Comparison of ENCODE assay signal across 9 mouse cellular contexts in the genomic region with DNA sequence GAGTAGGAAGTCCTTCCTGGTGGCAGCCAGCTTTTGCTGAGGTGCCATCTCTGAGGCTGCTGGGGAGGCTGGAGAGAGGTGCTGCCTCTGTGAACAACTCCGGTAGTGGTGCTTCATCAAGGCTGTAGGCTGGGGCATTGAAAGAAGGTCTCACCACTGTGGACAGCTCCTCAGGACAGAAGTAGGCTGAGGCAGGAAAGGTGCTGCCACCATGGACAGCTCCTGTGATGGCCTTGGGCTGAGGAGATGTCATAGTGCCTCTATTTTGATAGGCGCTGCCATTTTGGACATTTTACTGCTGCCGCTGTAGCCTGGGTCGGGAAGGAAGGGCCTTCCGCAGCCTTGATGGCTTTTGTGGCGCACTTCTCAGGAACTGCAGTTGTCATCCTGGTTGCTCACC. TPM values are rescaled to one million over a fixed set of nuclear protein-coding genes. Genes with fewer than 3 reads are reported as not detected.
DNase-seq lines count a peak whose midpoint lies in the region; ATAC-seq and TF ChIP-seq lines count a peak whose summit lies in the region.
"Had no signal": no experiment of that assay in that cellular context is flagged by ENCODE, and none has a peak within 500 bp of the region (broad histone marks: within the 10 kb centered on the region; RNA-seq: fewer than 3 reads in every experiment).

No protein-coding gene starts in this region.

- intact Hi-C loops in gastrocnemius, adult 2 months (cut with DNase I): loop anchor here (5.0 kb wide), 1 partner anchor 156 kb away; no protein-coding TSS in a partner anchor

- peaks cover 6% of the 10 kb centered on the region for H3K4me1 ChIP-seq in kidney, embryonic 16.5 days (ENCODE audit: insufficient read depth, low read length)
- H3K4me1 ChIP-seq in embryonic facial prominence, embryonic 13.5 days: peaks cover 17% of the 10 kb centered on the region
- H3K4me1 ChIP-seq in limb, embryonic 11.5 days (ENCODE audit: control insufficient read depth, insufficient read depth, low read length): peaks cover 9% of the 10 kb centered on the region; the same call in 1 of the 2 replicates

- no peak for TF ChIP-seq CTCF in gastrocnemius, adult 2 months (IDR thresholded peaks at IDR 0.05)
- no peak for TF ChIP-seq CTCF in layer of hippocampus, adult 2 months (conservative IDR thresholded peaks at IDR 0.05)

- peak overlapping the region; percentile 95; the same call in 1 of the 2 replicates for H3K4me2 ChIP-seq in kidney, embryonic 16.5 days (replicated peaks; ENCODE audit: low read depth, low read length)
- H3K4me2 ChIP-seq in embryonic facial prominence, embryonic 13.5 days: peak overlapping the region; percentile 88
- H3K4me2 ChIP-seq in limb, embryonic 11.5 days (ENCODE audit: low read depth, severe bottlenecking): 0 out of 2 replicates have a peak overlapping the region, but pooled peaks have one; percentile 84

- H3K27me3 ChIP-seq in kidney, embryonic 16.5 days (ENCODE audit: insufficient read depth, low read length): no peaks in the 10 kb centered on the region
- H3K27me3 ChIP-seq in embryonic facial prominence, embryonic 13.5 days: no peaks in the 10 kb centered on the region
- no peaks in the 10 kb centered on the region for H3K27me3 ChIP-seq in limb, embryonic 11.5 days (ENCODE audit: control insufficient read depth, insufficient read depth, low read length)
- no peaks in the 10 kb centered on the region for H3K27me3 ChIP-seq in splenic B cell, adult 2 months (ENCODE audit: control insufficient read depth, insufficient read depth, low read length, poor library complexity, severe bottlenecking)

- H3K4me3 ChIP-seq in kidney, embryonic 16.5 days (ENCODE audit: low read length): no peak overlapping the region
- peak overlapping the region; percentile 70; the same call in 1 of the 2 replicates for H3K4me3 ChIP-seq in embryonic facial prominence, embryonic 13.5 days
- H3K4me3 ChIP-seq in limb, embryonic 11.5 days (ENCODE audit: low read depth, low read length): no peak overlapping the region; the same call in 1 of the 2 replicates
- no peak overlapping the region for H3K4me3 ChIP-seq in gastrocnemius, adult 2 months
- no peak overlapping the region for H3K4me3 ChIP-seq in layer of hippocampus, adult 2 months

- H3K36me3 ChIP-seq in kidney, embryonic 16.5 days (ENCODE audit: insufficient read depth, low read length): peaks cover 3% of the 10 kb centered on the region; the same call in 1 of the 2 replicates
- peaks cover 4% of the 10 kb centered on the region; the same call in 1 of the 2 replicates for H3K36me3 ChIP-seq in embryonic facial prominence, embryonic 13.5 days
- no peaks in the 10 kb centered on the region; the same call in 1 of the 2 replicates for H3K36me3 ChIP-seq in limb, embryonic 11.5 days (ENCODE audit: control insufficient read depth, insufficient read depth, low read length)
- H3K36me3 ChIP-seq in splenic B cell, adult 2 months (ENCODE audit: control insufficient read depth, insufficient read depth, low read length, poor library complexity, severe bottlenecking): no peaks in the 10 kb centered on the region

- no peak overlapping the region for H3K9ac ChIP-seq in kidney, embryonic 16.5 days (replicated peaks; ENCODE audit: low read length)
- no peak overlapping the region for H3K9ac ChIP-seq in embryonic facial prominence, embryonic 13.5 days
- H3K9ac ChIP-seq in limb, embryonic 11.5 days (ENCODE audit: low read length): no peak overlapping the region

- WGBS in kidney, embryonic 16.5 days: 94% methylated on average over 6 of the region's 6 CpGs
- WGBS in embryonic facial prominence, embryonic 13.5 days: 94% methylated on average over 6 of the region's 6 CpGs
- WGBS in limb, embryonic 11.5 days: 94% methylated on average over 6 of the region's 6 CpGs

- ATAC-seq in kidney, embryonic 16.5 days (ENCODE audit: low FRiP score, low TSS enrichment): no peak
- ATAC-seq in embryonic facial prominence, embryonic 13.5 days (ENCODE audit: insufficient number of reproducible peaks, insufficient read depth, low FRiP score, low TSS enrichment, low read depth): no peak
- no peak for ATAC-seq in limb, embryonic 11.5 days (ENCODE audit: insufficient number of reproducible peaks, low FRiP score, low TSS enrichment, low read depth)

- H3K27ac ChIP-seq in kidney, embryonic 16.5 days (ENCODE audit: low read length): no peak overlapping the region
- no peak overlapping the region for H3K27ac ChIP-seq in embryonic facial prominence, embryonic 13.5 days
- H3K27ac ChIP-seq in limb, embryonic 11.5 days (replicated peaks; ENCODE audit: low read depth, low read length): no peak overlapping the region
- H3K27ac ChIP-seq in gastrocnemius, adult 2 months: no peak overlapping the region
- no peak overlapping the region for H3K27ac ChIP-seq in layer of hippocampus, adult 2 months

- H3K9me3 ChIP-seq in kidney, embryonic 16.5 days (ENCODE audit: low read length): no peaks in the 10 kb centered on the region
- H3K9me3 ChIP-seq in embryonic facial prominence, embryonic 13.5 days: no peaks in the 10 kb centered on the region
- no peaks in the 10 kb centered on the region for H3K9me3 ChIP-seq in limb, embryonic 11.5 days (ENCODE audit: control insufficient read depth, low read length)

- no peak for DNase-seq in kidney, adult 18-20 months
- DNase-seq in limb, embryonic 11.5 days (ENCODE audit: low spot score): no peak
- DNase-seq in splenic B cell, adult 2 months (ENCODE audit: low read depth, low spot score): peak; percentile 47
- no peak for DNase-seq in gastrocnemius, adult 2 months
- DNase-seq in layer of hippocampus, adult 2 months (ENCODE audit: low spot score in 2 of 2): no peak
- no peak for DNase-seq in kidney, postnatal 36 days
- DNase-seq: left cerebral cortex, postnatal 4 days had no signal

RNA-seq across cellular contexts. Expression of gene Endov, which starts 1.7 kb away (rescaled TPM):
- 18.0 and 18.8 TPM in 2 replicates for polyA plus RNA-seq in kidney, embryonic 16.5 days (2015; fragmentation: Nextera tagmentation; extraction: Ambion mirVana)
- polyA plus RNA-seq in embryonic facial prominence, embryonic 13.5 days (2015; fragmentation: Nextera tagmentation; extraction: Ambion mirVana): 16.0 and 17.3 TPM in 2 replicates
- 16.5 and 17.8 TPM in 2 replicates for polyA plus RNA-seq in limb, embryonic 11.5 days (2014; fragmentation: Nextera tagmentation; extraction: Ambion mirVana)
- total RNA-seq in gastrocnemius, adult 2 months (2021): 1 to 10 TPM; 4.3 to 4.5 TPM
- 10 to 100 TPM; 35.8 to 35.9 TPM for total RNA-seq in layer of hippocampus, adult 2 months (2021)

RNA-seq across cellular contexts. Expression of gene Nptx1, which starts 54.7 kb away (rescaled TPM):
- polyA plus RNA-seq in kidney, embryonic 16.5 days (2015; fragmentation: Nextera tagmentation; extraction: Ambion mirVana): 0.54 and 0.86 TPM in 2 replicates
- polyA plus RNA-seq in embryonic facial prominence, embryonic 13.5 days (2015; fragmentation: Nextera tagmentation; extraction: Ambion mirVana): 0.60 and 0.66 TPM in 2 replicates
- 0.29 and 0.60 TPM in 2 replicates for polyA plus RNA-seq in limb, embryonic 11.5 days (2014; fragmentation: Nextera tagmentation; extraction: Ambion mirVana)
- not detected for total RNA-seq in gastrocnemius, adult 2 months (2021)
- total RNA-seq in layer of hippocampus, adult 2 months (2021): 100 to 1,000 TPM; 475 to 499 TPM
